Mouse (Mus musculus) hindbrain, embryonic 16.5 days (tissue): Measurements from ENCODE around the gene Gm20605. TPM values are rescaled to one million over a fixed set of nuclear protein-coding genes. Genes with fewer than 3 reads are reported as not detected.

Experiments
- ATAC-seq: fragments of 200-750 bp; cut with Nextera tagmentation; 2 replicates; pipeline ENCODE4 v1.8.0; 2017; ENCODE audit warnings: moderate TSS enrichment, moderate library complexity
- H3K27ac ChIP-seq: fragments of 300-500 bp; sonication (generic); 2 replicates; pipeline ENCODE4 v1.5.1; 2014; ENCODE audit warnings: low read depth, mild to moderate bottlenecking, control low read depth, low read length, moderate library complexity
- H3K27me3 ChIP-seq: fragments of 300-500 bp; sonication (generic); replicated peaks from 2 replicates; pipeline ENCODE4 v1.6.1; 2014; ENCODE audit warnings: low read length; ENCODE audit not compliant: control insufficient read depth, insufficient read depth
- H3K36me3 ChIP-seq: fragments of 300-500 bp; sonication (generic); 2 replicates; pipeline ENCODE4 v1.6.1; 2014; ENCODE audit warnings: mild to moderate bottlenecking, low read length, moderate library complexity, mixed read lengths; ENCODE audit not compliant: control insufficient read depth, insufficient read depth
- H3K4me1 ChIP-seq: fragments of 300-500 bp; sonication (generic); 2 replicates; pipeline ENCODE4 v1.6.1; 2014; ENCODE audit warnings: low read depth, low read length; ENCODE audit not compliant: control insufficient read depth, insufficient read depth
- H3K4me2 ChIP-seq: fragments of 300-500 bp; sonication (generic); 2 replicates; pipeline ENCODE4 v1.6.1; 2014; ENCODE audit warnings: mild to moderate bottlenecking, low read length, control low read depth, moderate library complexity
- H3K4me3 ChIP-seq: fragments of 300-500 bp; sonication (generic); 2 replicates; pipeline ENCODE4 v1.5.1; 2014; ENCODE audit warnings: mild to moderate bottlenecking, low read length, control low read depth, moderate library complexity
- H3K9ac ChIP-seq: fragments of 300-500 bp; sonication (generic); 2 replicates; pipeline ENCODE4 v1.6.1; 2014; ENCODE audit warnings: low read depth, mild to moderate bottlenecking, control low read depth, low read length, moderate library complexity
- H3K9me3 ChIP-seq: fragments of 300-500 bp; sonication (generic); 2 replicates; pipeline ENCODE4 v1.6.1; 2014; ENCODE audit warnings: mild to moderate bottlenecking, low read length, moderate library complexity; ENCODE audit not compliant: control insufficient read depth
- WGBS: fragments of 180-500 bp; shearing (Covaris S2); extraction: QIAGEN DNeasy Blood & Tissue Kit; methylation state at CpG from one replicate; pipeline ENCODE4 v1.1.7; 2014; 5-methylcytosine and 5-hydroxymethylcytosine counted together
- polyA plus RNA-seq: library from polyadenylated mRNA; unstranded; fragments of >200 nt; fragmentation: Nextera tagmentation; extraction: Ambion mirVana; gene quantifications from 2 replicates; pipeline ENCODE4 v1.2.1, GENCODE M21; 2015

The Gm20605 gene
- polyA plus RNA-seq, 1 experiment from 2014 or later = 7.4 TPM

DNA sequence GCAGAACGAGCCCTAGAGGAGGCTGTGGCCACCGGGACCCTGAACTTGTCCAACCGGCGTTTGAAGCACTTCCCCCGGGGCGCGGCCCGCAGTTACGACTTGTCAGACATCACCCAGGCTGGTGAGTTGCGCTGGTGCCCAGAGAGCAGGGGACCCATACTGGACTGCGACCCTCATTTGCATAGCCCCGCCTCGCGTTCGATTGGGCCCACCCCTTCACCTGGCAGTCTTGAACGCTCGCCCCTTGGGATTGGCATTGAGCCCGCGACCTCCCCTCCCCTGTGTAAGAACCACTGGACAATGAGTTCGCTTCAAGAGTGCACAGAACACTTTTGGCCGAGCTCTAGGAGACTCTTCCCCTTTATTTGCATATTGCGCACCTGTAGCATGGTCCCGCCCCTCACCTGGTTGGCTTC, 339 bp downstream of the Gm20605 start:
- Histone ChIP-seq H3K27me3 (no peaks in the 10 kb centered on the region), H3K9ac (peak overlapping the region; percentile 92), H3K4me2 (peak overlapping the region; percentile 97), H3K9me3 (no peaks in the 10 kb centered on the region), H3K27ac (peak overlapping the region; percentile 92), H3K4me3 (peak overlapping the region; percentile 99), H3K36me3 (peaks cover 5% of the 10 kb centered on the region; the same call in 1 of the 2 replicates), H3K4me1 (peaks cover 29% of the 10 kb centered on the region)
- peak; percentile 19; the same call in 1 of the 2 replicates for ATAC-seq
- WGBS = under 1% methylated on average over 23 of the region's 23 CpGs

DNA sequence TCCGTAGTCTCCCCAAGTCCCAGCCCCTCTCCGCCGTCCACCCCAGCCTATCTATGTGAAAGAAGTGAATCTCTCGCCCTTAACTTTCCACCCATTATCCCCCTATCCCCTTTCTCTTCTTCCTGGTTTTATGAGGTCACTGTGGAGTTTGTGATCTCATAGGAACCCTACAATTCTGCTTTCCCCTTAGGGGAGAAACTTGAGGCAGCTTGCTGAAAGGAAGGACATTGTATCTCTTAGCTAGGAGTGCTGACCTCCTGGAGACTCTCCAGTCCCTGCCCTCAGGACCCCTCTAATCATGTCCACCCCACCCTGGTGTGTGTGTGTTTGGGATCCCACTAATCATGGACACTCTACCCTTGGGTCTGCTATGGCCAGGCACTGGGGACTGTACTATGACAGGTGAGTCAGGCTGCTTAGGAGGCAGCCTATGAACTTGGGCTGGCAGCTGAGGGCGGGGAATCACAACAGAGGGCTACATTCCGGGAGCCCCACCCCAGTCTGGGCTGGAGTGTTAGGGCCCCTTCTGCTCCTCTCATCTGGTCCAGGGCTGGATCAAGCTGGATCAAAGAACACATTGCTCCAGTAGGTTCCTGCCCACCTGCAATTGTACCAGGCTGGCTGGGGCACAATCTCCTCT, 1.1 kb downstream of the Gm20605 start:
- peak overlapping the region; percentile 99 for H3K4me3 ChIP-seq
- WGBS = 25% methylated on average over 6 of the region's 6 CpGs
- peak overlapping the region; percentile 37; the same call in 1 of the 2 replicates for H3K27ac ChIP-seq
- no peaks in the 10 kb centered on the region for H3K9me3 ChIP-seq
- peaks cover 5% of the 10 kb centered on the region; the same call in 1 of the 2 replicates for H3K36me3 ChIP-seq
- peak overlapping the region; percentile 92 for H3K9ac ChIP-seq
- H3K4me2 ChIP-seq = peak overlapping the region; percentile 97
- H3K27me3 ChIP-seq = no peaks in the 10 kb centered on the region
- peaks cover 29% of the 10 kb centered on the region for H3K4me1 ChIP-seq
- ATAC-seq = no peak

DNA sequence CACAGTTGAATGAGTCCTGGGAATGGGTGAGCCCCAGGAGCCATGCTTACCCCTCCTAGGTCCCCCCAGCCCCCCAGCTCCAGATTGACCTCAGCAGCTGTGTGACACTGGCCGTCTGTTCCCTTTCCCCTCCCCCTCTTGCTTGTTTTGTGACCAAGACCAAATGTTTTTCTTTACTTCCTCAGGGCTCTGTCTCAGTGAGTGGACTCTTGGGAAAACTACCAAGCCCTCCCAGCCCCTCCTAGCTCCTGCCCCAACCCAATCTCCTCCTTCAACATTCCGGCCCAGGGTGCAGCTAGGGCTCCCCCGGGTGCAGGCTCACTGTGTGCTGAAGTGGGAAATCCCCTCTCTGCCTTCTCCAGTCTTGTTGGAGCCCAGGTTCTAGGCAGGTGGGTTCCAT, 1.6 kb downstream of the Gm20605 start:
- Histone ChIP-seq H3K9ac (peak overlapping the region; percentile 47), H3K4me1 (peaks cover 29% of the 10 kb centered on the region)

DNA sequence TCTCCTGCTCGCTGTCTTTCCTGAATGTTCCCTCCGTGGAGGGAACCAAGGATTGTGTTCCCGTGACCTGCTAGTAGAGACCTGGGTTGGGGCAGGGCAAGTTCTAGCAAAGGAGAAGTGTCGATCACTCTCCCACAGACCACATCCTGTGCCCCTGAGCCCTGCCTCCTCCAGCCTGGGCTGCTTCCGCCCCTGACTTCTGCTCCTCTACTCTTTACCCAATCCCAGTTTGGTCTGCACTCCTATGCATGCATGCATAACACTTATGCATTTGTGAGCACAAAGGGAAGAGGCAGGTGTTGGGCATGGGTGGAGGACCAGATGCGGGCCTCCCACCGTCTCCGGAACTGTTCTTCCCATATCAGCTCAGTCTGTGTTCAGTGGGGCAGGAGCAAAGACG, 2.2 kb downstream of the Gm20605 start:
- H3K4me2 ChIP-seq = peak overlapping the region; percentile 97
- no peak overlapping the region; the same call in 1 of the 2 replicates for H3K4me3 ChIP-seq
- H3K36me3 ChIP-seq = peaks cover 12% of the 10 kb centered on the region
- peak overlapping the region; percentile 47; the same call in 1 of the 2 replicates for H3K9ac ChIP-seq
- no peaks in the 10 kb centered on the region for H3K27me3 ChIP-seq
- 67% methylated on average over 9 of the region's 9 CpGs for WGBS
- no peak for ATAC-seq
- H3K9me3 ChIP-seq = no peaks in the 10 kb centered on the region
- peak overlapping the region; percentile 64; the same call in 1 of the 2 replicates for H3K27ac ChIP-seq
- H3K4me1 ChIP-seq = peaks cover 29% of the 10 kb centered on the region

More for the DNA sequence above, 1.6 kb downstream of the Gm20605 start:
- peak overlapping the region; percentile 99; the same call in 1 of the 2 replicates for H3K4me3 ChIP-seq
- H3K27me3 ChIP-seq = no peaks in the 10 kb centered on the region
- no peak for ATAC-seq
- peak overlapping the region; percentile 64; the same call in 1 of the 2 replicates for H3K27ac ChIP-seq
- WGBS = 30% methylated on average over 3 of the region's 3 CpGs
- no peaks in the 10 kb centered on the region for H3K9me3 ChIP-seq
- H3K4me2 ChIP-seq = peak overlapping the region; percentile 97
- H3K36me3 ChIP-seq = peaks cover 8% of the 10 kb centered on the region

DNA sequence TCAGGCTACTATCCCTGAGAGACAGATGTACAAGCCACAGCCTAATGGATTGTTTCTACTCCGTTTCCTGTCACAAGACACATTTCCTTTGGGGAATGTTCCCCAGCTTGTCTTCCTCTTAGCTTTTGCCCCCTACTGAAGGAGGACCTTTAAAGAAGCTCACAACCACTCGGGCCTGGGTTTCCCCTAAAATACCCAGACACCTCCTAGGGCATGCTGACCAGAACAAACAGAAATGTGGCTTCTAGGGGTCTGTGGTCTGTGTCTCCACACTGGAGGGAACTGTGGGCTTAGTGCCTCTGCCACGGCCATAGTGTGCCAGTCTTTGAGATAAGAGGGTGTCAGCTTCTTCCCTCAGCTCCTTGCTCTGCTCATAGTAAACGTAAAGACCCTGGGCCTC, 2.6 kb downstream of the Gm20605 start:
- H3K36me3 ChIP-seq = peaks cover 14% of the 10 kb centered on the region
- no peaks in the 10 kb centered on the region for H3K9me3 ChIP-seq
- H3K4me3 ChIP-seq = no peak overlapping the region
- peak overlapping the region; percentile 97 for H3K4me2 ChIP-seq
- no peak overlapping the region for H3K9ac ChIP-seq
- H3K27ac ChIP-seq = peak overlapping the region; percentile 34; the same call in 1 of the 2 replicates
- no peak for ATAC-seq
- H3K4me1 ChIP-seq = peaks cover 29% of the 10 kb centered on the region
- no peaks in the 10 kb centered on the region for H3K27me3 ChIP-seq
- WGBS = 67% methylated on average over 4 of the region's 4 CpGs

DNA sequence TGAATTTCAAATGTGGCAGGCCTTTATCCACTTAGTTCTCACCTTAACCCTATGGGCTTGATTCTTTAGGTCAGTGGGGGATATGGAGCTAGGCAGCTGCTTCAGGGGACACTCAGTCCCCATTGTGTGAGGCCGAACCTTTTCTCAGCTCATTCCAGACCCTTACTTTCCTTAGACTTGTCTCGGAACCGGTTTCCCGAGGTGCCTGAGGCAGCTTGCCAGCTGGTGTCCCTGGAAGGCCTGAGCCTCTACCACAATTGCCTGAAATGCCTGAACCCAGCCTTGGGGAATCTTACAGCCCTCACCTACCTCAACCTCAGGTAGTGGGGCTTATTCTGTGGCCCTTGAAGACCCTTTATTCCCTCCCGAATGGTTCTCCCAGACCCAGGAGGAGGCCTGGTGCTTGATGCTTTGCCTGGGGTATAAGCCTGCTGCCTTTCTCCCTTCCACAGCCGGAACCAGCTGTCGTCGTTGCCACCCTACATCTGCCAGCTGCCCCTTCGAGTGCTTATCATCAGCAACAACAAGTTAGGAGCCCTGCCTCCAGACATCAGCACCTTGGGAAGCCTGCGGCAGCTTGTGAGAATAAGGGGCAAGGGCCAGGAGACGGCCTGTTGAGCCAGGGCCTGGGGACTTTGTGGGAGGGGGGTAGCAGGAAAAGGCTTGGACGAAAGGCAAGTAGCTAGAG, 4.6 kb downstream of the Gm20605 start:
- Histone ChIP-seq H3K36me3 (peaks cover 18% of the 10 kb centered on the region), H3K4me3 (no peak overlapping the region), H3K9me3 (no peaks in the 10 kb centered on the region), H3K27me3 (no peaks in the 10 kb centered on the region), H3K9ac (no peak overlapping the region), H3K4me1 (peaks cover 25% of the 10 kb centered on the region), H3K4me2 (no peak overlapping the region), H3K27ac (no peak overlapping the region)
- WGBS = 67% methylated on average over 12 of the region's 12 CpGs
- no peak for ATAC-seq

DNA sequence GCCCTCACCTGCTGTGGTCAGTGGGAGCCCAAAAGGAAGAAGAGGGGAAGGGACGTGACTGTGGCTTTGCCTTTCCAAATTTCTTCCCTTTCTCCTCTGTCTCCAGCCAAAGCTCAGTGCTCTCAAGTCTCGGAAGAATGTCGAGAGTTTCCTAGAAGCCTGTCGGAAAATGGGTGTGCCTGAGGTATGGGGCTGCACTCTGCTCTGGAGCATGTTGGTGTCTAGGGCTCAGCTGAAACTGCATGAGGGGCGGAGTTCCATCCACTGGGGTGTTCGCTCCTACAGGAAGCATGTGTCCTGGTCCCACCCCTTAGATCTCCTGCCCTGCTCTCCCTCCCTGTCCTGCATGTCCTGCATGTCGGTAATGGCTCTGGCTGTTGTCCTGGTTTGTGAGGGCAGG, 10.5 kb downstream of the Gm20605 start:
- 93% methylated on average over 7 of the region's 7 CpGs for WGBS
- Histone ChIP-seq H3K36me3 (peaks cover 30% of the 10 kb centered on the region), H3K27ac (no peak overlapping the region), H3K9ac (no peak overlapping the region), H3K4me2 (no peak overlapping the region), H3K4me1 (no peaks in the 10 kb centered on the region), H3K27me3 (no peaks in the 10 kb centered on the region; the same call in 1 of the 2 replicates), H3K9me3 (no peaks in the 10 kb centered on the region), H3K4me3 (no peak overlapping the region)
- ATAC-seq = no peak

DNA sequence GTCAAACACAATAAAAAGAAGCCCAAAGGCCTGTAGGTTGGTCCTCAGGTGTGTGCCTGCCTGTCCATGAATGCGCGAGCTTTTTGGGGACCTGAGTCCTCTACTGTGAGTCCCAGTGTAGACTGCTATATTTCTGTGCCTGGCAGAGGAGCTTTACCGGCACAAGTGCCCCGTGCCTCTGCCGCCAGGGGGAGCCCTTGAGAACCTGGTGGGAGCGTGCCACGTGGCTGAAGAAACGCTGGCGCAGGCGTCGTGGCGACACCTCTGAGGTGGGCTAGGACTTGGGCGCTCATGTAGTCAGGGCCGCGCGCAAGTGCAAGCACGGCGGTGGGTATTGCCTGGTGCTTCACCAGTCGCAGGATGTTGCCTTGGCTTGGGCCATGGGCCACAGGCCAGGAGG, 12.1 kb downstream of the Gm20605 start, which contains the start of gene Sap25:
Sap25 (plus strand) TSS at position 281 of the 400 bp plus-strand sequence.
- no peaks in the 10 kb centered on the region for H3K9me3 ChIP-seq
- no peak within 1 kb of the TSS for H3K27ac ChIP-seq
- peaks cover 25% of the 10 kb centered on the region for H3K36me3 ChIP-seq
- H3K4me2 ChIP-seq = no peak within 1 kb of the TSS
- peaks cover 6% of the 10 kb centered on the region for H3K4me1 ChIP-seq
- no peak within 1 kb of the TSS for H3K4me3 ChIP-seq
- H3K27me3 ChIP-seq = peaks cover 10% of the 10 kb centered on the region
- WGBS = 91% methylated on average over 19 of the region's 19 CpGs
- ATAC-seq = no peak
- no peak within 1 kb of the TSS for H3K9ac ChIP-seq

DNA sequence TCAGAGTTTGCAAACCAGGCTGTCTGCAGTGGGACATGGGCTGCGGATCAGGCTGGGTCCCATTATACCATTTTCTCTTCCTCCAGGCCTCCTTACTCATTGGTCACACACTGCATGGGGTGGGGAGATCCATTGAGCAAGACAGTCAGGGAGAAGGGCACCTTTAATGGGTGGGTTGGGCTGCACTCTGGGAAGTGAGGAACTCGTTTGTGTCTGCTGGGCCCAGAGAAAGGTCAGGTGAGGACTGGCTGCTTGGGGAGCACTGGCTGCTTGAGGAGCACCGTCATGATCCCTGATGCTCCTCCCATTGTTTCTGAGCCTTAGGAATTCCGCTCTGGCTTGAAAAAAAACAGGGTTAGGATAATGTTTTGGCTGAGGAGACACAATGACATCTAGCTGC, 13.9 kb downstream of the Gm20605 start:
- Histone ChIP-seq H3K9ac (no peak overlapping the region), H3K4me2 (no peak overlapping the region), H3K4me3 (no peak overlapping the region), H3K27ac (0 out of 2 replicates have a peak overlapping the region, but pooled peaks have one; percentile 17), H3K36me3 (peaks cover 18% of the 10 kb centered on the region), H3K27me3 (peaks cover 15% of the 10 kb centered on the region), H3K9me3 (no peaks in the 10 kb centered on the region), H3K4me1 (peaks cover 6% of the 10 kb centered on the region)
- 50% methylated on average over 4 of the region's 4 CpGs for WGBS
- ATAC-seq = no peak
